Mouse (Mus musculus) heart, embryonic 15.5 days (tissue): ENCODE measurements at regions not wholly inside any gene's neighbourhood (a gene's known extent, or its start where the extent isn't known, plus 50 kb on each side); places are given as distances from the start of the nearest gene placed in this dataset.

Source experiments
- ATAC-seq: fragments of 200-750 bp; cut with Nextera tagmentation; replicated peaks from 2 replicates; pipeline ENCODE4 v1.8.0; 2017; ENCODE audit warnings: low read depth, moderate TSS enrichment; ENCODE audit not compliant: insufficient number of reproducible peaks, insufficient read depth, low FRiP score
- H3K27ac ChIP-seq: fragments of 300-500 bp; sonication (generic); 2 replicates; pipeline ENCODE4 v1.5.1; 2015; ENCODE audit warnings: mild to moderate bottlenecking, inconsistent platforms
- H3K27me3 ChIP-seq: fragments of 300-500 bp; sonication (generic); 2 replicates; pipeline ENCODE4 v1.6.1; 2015; ENCODE audit warnings: inconsistent platforms
- H3K36me3 ChIP-seq: fragments of 300-500 bp; sonication (generic); 2 replicates; pipeline ENCODE4 v1.6.1; 2015; ENCODE audit warnings: mild to moderate bottlenecking, inconsistent platforms
- H3K4me1 ChIP-seq: fragments of 300-500 bp; sonication (generic); replicated peaks from 2 replicates; pipeline ENCODE4 v1.6.1; 2015; ENCODE audit warnings: inconsistent platforms
- H3K4me2 ChIP-seq: fragments of 300-500 bp; sonication (generic); 2 replicates; pipeline ENCODE4 v1.6.1; 2015; ENCODE audit warnings: inconsistent platforms, mild to moderate bottlenecking, moderate library complexity
- H3K4me3 ChIP-seq: fragments of 300-500 bp; sonication (generic); 2 replicates; pipeline ENCODE4 v1.5.1; 2015; ENCODE audit warnings: mild to moderate bottlenecking, inconsistent platforms
- H3K9ac ChIP-seq: fragments of 300-500 bp; sonication (generic); 2 replicates; pipeline ENCODE4 v1.6.1; 2015; ENCODE audit warnings: mild to moderate bottlenecking, inconsistent platforms
- H3K9me3 ChIP-seq: fragments of 300-500 bp; sonication (generic); replicated peaks from 2 replicates; pipeline ENCODE4 v1.6.1; 2016; ENCODE audit warnings: inconsistent platforms
- WGBS: fragments of 180-500 bp; shearing (Covaris S2); methylation state at CpG from one replicate; pipeline ENCODE4 v1.1.7; 2015; ENCODE audit warnings: mixed read lengths; 5-methylcytosine and 5-hydroxymethylcytosine counted together

- no peaks in the 10 kb centered on the region for H3K4me1 ChIP-seq
- 74% methylated on average over 11 of the region's 11 CpGs for WGBS
- no peak overlapping the region for H3K9ac ChIP-seq
- no peaks in the 10 kb centered on the region for H3K27me3 ChIP-seq
- no peak overlapping the region for H3K4me2 ChIP-seq
- no peak for ATAC-seq
- H3K4me3 ChIP-seq, result no peak overlapping the region
- no peaks in the 10 kb centered on the region for H3K36me3 ChIP-seq
- H3K27ac ChIP-seq, result no peak overlapping the region
- no peaks in the 10 kb centered on the region for H3K9me3 ChIP-seq
Measured at GRCm38 (mm10) chr13:84565644-84566532, 343.8 kb downstream of the Tmem161b start.

- H3K27me3 ChIP-seq, result no peaks in the 10 kb centered on the region
- H3K4me3 ChIP-seq, result no peak overlapping the region
- no peaks in the 10 kb centered on the region for H3K36me3 ChIP-seq
- no peak overlapping the region for H3K9ac ChIP-seq
- no peak overlapping the region for H3K27ac ChIP-seq
- ATAC-seq, result no peak
- WGBS, result 67% methylated on average over 6 of the region's 6 CpGs
- no peak overlapping the region for H3K4me2 ChIP-seq
- H3K4me1 ChIP-seq, result no peaks in the 10 kb centered on the region
- no peaks in the 10 kb centered on the region for H3K9me3 ChIP-seq
Measured at GRCm38 (mm10) chr13:84566533-84566832, 344.4 kb downstream of the Tmem161b start.

GRCm38 (mm10) chr13:84569371-84569770 lies 347.3 kb downstream of the Tmem161b start:
- Histone ChIP-seq H3K4me1 (no peaks in the 10 kb centered on the region), H3K9me3 (no peaks in the 10 kb centered on the region), H3K4me3 (no peak overlapping the region), H3K4me2 (no peak overlapping the region), H3K36me3 (no peaks in the 10 kb centered on the region), H3K9ac (no peak overlapping the region), H3K27me3 (no peaks in the 10 kb centered on the region), H3K27ac (no peak overlapping the region)
- no peak for ATAC-seq

GRCm38 (mm10) chr13:84570206-84570605 lies 348.1 kb downstream of the Tmem161b start:
- Histone ChIP-seq H3K36me3 (no peaks in the 10 kb centered on the region), H3K4me3 (no peak overlapping the region), H3K4me1 (no peaks in the 10 kb centered on the region), H3K27ac (no peak overlapping the region), H3K4me2 (no peak overlapping the region), H3K9me3 (no peaks in the 10 kb centered on the region), H3K27me3 (no peaks in the 10 kb centered on the region), H3K9ac (no peak overlapping the region)
- 86% methylated on average over 2 of the region's 2 CpGs for WGBS
- ATAC-seq, result no peak

- no peak overlapping the region for H3K9ac ChIP-seq
- 34% methylated on average over 10 of the region's 10 CpGs for WGBS
- no peaks in the 10 kb centered on the region for H3K4me1 ChIP-seq
- no peaks in the 10 kb centered on the region for H3K9me3 ChIP-seq
- peak; percentile 39; the same call in 1 of the 2 replicates for ATAC-seq
- H3K27ac ChIP-seq, result no peak overlapping the region
- no peaks in the 10 kb centered on the region for H3K36me3 ChIP-seq
- H3K27me3 ChIP-seq, result no peaks in the 10 kb centered on the region
- no peak overlapping the region for H3K4me2 ChIP-seq
- no peak overlapping the region for H3K4me3 ChIP-seq
Measured at GRCm38 (mm10) chr13:84570984-84571844, 349.1 kb downstream of the Tmem161b start.

- Histone ChIP-seq H3K4me2 (no peak overlapping the region), H3K9ac (no peak overlapping the region), H3K27me3 (no peaks in the 10 kb centered on the region), H3K36me3 (no peaks in the 10 kb centered on the region), H3K9me3 (no peaks in the 10 kb centered on the region), H3K4me3 (no peak overlapping the region), H3K27ac (no peak overlapping the region), H3K4me1 (no peaks in the 10 kb centered on the region)
- no peak for ATAC-seq
- WGBS, result 86% methylated on average over 3 of the region's 3 CpGs
Measured at GRCm38 (mm10) chr13:84571845-84572193, 349.7 kb downstream of the Tmem161b start.

- Histone ChIP-seq H3K4me2 (no peak overlapping the region), H3K9ac (no peak overlapping the region), H3K9me3 (no peaks in the 10 kb centered on the region), H3K27me3 (no peaks in the 10 kb centered on the region), H3K36me3 (no peaks in the 10 kb centered on the region), H3K4me1 (no peaks in the 10 kb centered on the region), H3K27ac (no peak overlapping the region), H3K4me3 (no peak overlapping the region)
- ATAC-seq, result no peak
- 84% methylated on average over 2 of the region's 2 CpGs for WGBS
Measured at GRCm38 (mm10) chr13:84572231-84572630, 350.1 kb downstream of the Tmem161b start.

- no peaks in the 10 kb centered on the region for H3K36me3 ChIP-seq
- H3K27me3 ChIP-seq, result no peaks in the 10 kb centered on the region
- no peak overlapping the region for H3K4me2 ChIP-seq
- H3K4me3 ChIP-seq, result no peak overlapping the region
- ATAC-seq, result no peak
- no peaks in the 10 kb centered on the region for H3K9me3 ChIP-seq
- H3K4me1 ChIP-seq, result no peaks in the 10 kb centered on the region
- no peak overlapping the region for H3K27ac ChIP-seq
- H3K9ac ChIP-seq, result no peak overlapping the region
Measured at GRCm38 (mm10) chr13:84596585-84597142, 374.6 kb downstream of the Tmem161b start.

- H3K9me3 ChIP-seq, result no peaks in the 10 kb centered on the region
- no peaks in the 10 kb centered on the region for H3K36me3 ChIP-seq
- whole genome bisulfite sequencing, result 61% methylated on average over 1 of the region's 1 CpGs
- no peak for ATAC-seq
- no peaks in the 10 kb centered on the region for H3K4me1 ChIP-seq
- H3K27ac ChIP-seq, result no peak overlapping the region
- no peak overlapping the region for H3K4me3 ChIP-seq
- H3K4me2 ChIP-seq, result no peak overlapping the region
- H3K27me3 ChIP-seq, result no peaks in the 10 kb centered on the region
- no peak overlapping the region for H3K9ac ChIP-seq
Measured at GRCm38 (mm10) chr13:84602612-84603011, 380.5 kb downstream of the Tmem161b start.

- H3K4me3 ChIP-seq, result no peak overlapping the region
- 0 out of 2 replicates have a peak, but pooled peaks have one; percentile 22 for ATAC-seq
Measured at GRCm38 (mm10) chr13:84612497-84612896, 390.4 kb downstream of the Tmem161b start.

GRCm38 (mm10) chr13:84613004-84613403 lies 390.9 kb downstream of the Tmem161b start:
- ATAC-seq, result peak; percentile 58
- Histone ChIP-seq H3K27me3 (no peaks in the 10 kb centered on the region), H3K4me3 (no peak overlapping the region), H3K36me3 (no peaks in the 10 kb centered on the region), H3K27ac (no peak overlapping the region), H3K4me2 (no peak overlapping the region), H3K9me3 (no peaks in the 10 kb centered on the region), H3K4me1 (peaks cover 5% of the 10 kb centered on the region; the same call in 1 of the 2 replicates), H3K9ac (no peak overlapping the region)
- WGBS, result 26% methylated on average over 2 of the region's 2 CpGs

More at GRCm38 (mm10) chr13:84612497-84612896, 390.4 kb downstream of the Tmem161b start:
- Histone ChIP-seq H3K36me3 (no peaks in the 10 kb centered on the region), H3K4me1 (peaks cover 5% of the 10 kb centered on the region; the same call in 1 of the 2 replicates), H3K9ac (no peak overlapping the region), H3K27ac (no peak overlapping the region), H3K27me3 (no peaks in the 10 kb centered on the region), H3K4me2 (no peak overlapping the region), H3K9me3 (no peaks in the 10 kb centered on the region)
- WGBS, result 13% methylated on average over 4 of the region's 4 CpGs
